Mouse (Mus musculus): ENCODE results near the gene Cox6a1. TPM values are rescaled to one million over a fixed set of nuclear protein-coding genes. Genes with fewer than 3 reads are reported as not detected.
A peak's percentile ranks its signal among the peaks of the same experiment; 100 is the strongest.
"Not testable (repeated sequence)": the region's sequence is repeated elsewhere in the genome, so short reads cannot be mapped to it uniquely, and the experiment has no call there.

Gene Cox6a1
- polyA plus RNA-seq, 1 experiment = not detected

DNA sequence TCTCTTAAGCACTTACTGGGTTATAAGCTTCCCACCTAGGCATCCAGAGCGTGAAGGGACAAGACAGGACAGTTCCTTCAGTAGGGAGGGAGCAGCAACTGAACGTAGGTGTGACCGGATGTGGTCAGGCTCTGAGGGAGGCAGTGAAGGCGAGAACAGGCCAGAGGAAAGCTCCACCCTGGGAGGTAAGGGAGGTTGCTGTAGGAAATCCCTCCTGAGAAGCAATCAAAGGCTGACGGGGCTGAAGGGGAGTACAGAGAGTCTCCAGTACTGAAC is 35.2 kb downstream of the Cox6a1 start:
- Histone ChIP-seq H3K4me3 (ENCODE audit: insufficient read depth, low read depth, low read length) (no peak overlapping the region), H3K4me1 (ENCODE audit: control insufficient read depth, insufficient read depth, low read length) (peaks cover 18% of the 10 kb centered on the region), H3K27ac (ENCODE audit: insufficient read depth, low read depth, low read length) (no peak overlapping the region)
- 67% methylated on average over 5 of the region's 5 CpGs for WGBS
- TF ChIP-seq CTCF (IDR thresholded peaks at IDR 0.05; ENCODE audit: insufficient read depth, low read depth, low read length) (no peak), POLR2A (IDR thresholded peaks at IDR 0.05; ENCODE audit: insufficient read depth, low read depth, low read length) (no peak)

DNA sequence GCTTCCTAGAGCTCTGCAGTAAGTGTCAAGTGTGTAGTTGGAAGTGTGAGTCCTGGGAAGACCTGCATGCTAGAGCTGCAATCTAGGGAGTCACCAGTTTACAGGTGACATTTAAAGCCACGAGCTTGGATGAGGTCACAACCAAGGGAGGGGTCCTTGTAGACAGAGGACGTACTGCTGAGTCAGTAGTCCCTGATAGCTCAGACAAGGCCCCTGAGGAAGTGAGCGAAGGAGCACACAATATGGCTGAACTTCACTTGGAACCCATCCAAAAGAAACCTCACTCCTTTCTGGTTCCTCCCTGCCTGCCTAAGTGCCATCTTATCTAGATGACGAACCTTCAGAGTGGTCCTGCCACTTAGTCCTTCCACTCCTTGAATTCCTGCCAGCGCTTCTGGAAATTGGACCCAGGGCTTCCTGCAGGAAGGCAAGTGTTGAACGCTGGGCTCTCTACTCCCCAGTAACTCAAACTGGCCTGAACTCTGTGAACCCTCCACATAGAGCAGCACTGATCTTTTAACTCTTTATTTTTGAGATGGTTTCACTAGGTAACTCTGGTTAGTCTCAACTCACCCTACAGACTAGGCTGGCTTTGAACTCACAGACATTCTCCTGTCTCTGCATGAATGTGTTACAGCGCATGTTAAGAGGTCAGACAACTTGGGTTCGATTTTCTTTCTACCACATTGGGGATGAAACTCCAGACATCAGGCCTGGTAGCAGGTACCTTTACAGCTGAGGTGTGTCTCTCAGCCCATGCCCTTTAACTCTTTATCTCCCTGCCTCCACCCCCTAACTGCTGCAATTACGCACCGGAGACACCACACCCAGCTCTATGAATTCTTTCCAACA is 35.7 kb downstream of the Cox6a1 start:
- 76% methylated on average over 10 of the region's 10 CpGs for WGBS
- TF ChIP-seq POLR2A (IDR thresholded peaks at IDR 0.05; ENCODE audit: insufficient read depth, low read depth, low read length) = no peak
- TF ChIP-seq CTCF (IDR thresholded peaks at IDR 0.05; ENCODE audit: insufficient read depth, low read depth, low read length) = no peak
- peaks cover 15% of the 10 kb centered on the region for H3K4me1 ChIP-seq (ENCODE audit: control insufficient read depth, insufficient read depth, low read length)

DNA sequence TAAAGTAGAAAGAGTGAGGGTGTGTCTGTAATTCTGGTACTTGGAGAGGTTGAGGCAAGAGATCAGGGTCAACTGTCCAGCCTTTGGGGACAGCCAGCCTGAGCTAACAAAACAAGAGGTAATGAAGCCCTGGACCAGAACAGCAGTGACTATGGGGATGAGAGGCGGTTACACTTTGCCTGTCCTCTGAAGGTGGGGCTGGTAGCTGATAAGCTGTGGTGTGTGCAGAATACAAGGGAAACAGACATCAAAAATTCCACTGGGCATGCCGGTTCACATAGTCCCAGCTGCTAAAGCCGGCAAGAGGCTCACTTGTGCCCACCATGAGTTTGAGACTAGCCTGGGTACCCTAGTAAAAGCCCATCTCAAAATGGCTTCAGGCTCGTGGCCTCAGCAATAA is 36.4 kb downstream of the Cox6a1 start:
- 81% methylated on average over 4 of the region's 4 CpGs for WGBS
- TF ChIP-seq POLR2A (IDR thresholded peaks at IDR 0.05; ENCODE audit: insufficient read depth, low read depth, low read length) (no peak), CTCF (IDR thresholded peaks at IDR 0.05; ENCODE audit: insufficient read depth, low read depth, low read length) (no peak)
- no peak overlapping the region for H3K27ac ChIP-seq (ENCODE audit: insufficient read depth, low read depth, low read length)
- peaks cover 10% of the 10 kb centered on the region for H3K4me1 ChIP-seq (ENCODE audit: control insufficient read depth, insufficient read depth, low read length)
- no peak overlapping the region for H3K4me3 ChIP-seq (ENCODE audit: insufficient read depth, low read depth, low read length)

More for the DNA sequence above, 35.7 kb downstream of the Cox6a1 start:
- H3K27ac ChIP-seq (ENCODE audit: insufficient read depth, low read depth, low read length) = no peak overlapping the region
- H3K4me3 ChIP-seq (ENCODE audit: insufficient read depth, low read depth, low read length) = no peak overlapping the region

DNA sequence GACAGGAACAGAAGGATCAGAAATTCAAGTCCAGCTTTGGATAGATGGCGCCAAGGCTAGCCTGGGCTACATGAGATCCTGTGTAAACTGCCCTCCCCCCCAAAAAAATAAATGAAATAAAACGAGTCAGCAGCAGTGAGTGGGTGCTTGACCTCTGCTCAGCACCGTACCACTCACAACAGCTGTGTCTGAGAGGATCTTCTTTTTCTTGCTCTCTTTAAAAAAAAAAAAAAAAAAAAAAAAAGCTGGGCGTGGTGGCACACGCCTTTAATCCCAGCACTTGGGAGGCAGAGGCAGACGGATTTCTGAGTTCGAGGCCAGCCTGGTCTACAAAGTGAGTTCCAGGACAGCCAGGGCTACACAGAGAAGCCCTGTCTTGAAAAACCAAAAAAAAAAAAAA is 46.6 kb downstream of the Cox6a1 start:
- not testable (repeated sequence) for H3K4me3 ChIP-seq (ENCODE audit: insufficient read depth, low read depth, low read length); H3K4me1 ChIP-seq (ENCODE audit: control insufficient read depth, insufficient read depth, low read length); H3K27ac ChIP-seq (ENCODE audit: insufficient read depth, low read depth, low read length)
- WGBS = 80% methylated on average over 6 of the region's 7 CpGs

DNA sequence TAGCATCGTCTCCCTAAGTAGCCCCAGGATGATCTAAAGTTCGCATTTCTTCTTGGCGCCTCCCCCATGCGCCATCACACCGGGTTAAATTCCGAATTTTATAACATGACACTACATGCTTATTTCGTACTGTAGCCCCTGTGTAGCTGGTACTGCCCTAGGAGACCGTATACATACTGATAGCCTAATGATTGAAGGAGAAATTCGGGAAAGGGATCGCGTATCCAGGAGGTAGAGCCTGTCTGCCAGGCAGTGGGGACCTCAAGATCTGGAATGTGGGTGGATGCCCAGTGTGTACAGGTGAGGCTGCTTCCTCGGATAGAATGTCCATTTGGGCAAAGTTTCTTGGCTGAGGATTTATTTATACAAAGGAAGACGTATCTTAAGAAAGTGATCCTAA is 47.2 kb downstream of the Cox6a1 start:
- 18% methylated on average over 13 of the region's 13 CpGs for WGBS
- Histone ChIP-seq H3K27ac (ENCODE audit: insufficient read depth, low read depth, low read length) (no peak overlapping the region), H3K4me3 (ENCODE audit: insufficient read depth, low read depth, low read length) (peak overlapping the region; percentile 57), H3K4me1 (ENCODE audit: control insufficient read depth, insufficient read depth, low read length) (peaks cover 9% of the 10 kb centered on the region)
- TF ChIP-seq CTCF (IDR thresholded peaks at IDR 0.05; ENCODE audit: insufficient read depth, low read depth, low read length) = no peak
- TF ChIP-seq POLR2A (IDR thresholded peaks at IDR 0.05; ENCODE audit: insufficient read depth, low read depth, low read length) = no peak

DNA sequence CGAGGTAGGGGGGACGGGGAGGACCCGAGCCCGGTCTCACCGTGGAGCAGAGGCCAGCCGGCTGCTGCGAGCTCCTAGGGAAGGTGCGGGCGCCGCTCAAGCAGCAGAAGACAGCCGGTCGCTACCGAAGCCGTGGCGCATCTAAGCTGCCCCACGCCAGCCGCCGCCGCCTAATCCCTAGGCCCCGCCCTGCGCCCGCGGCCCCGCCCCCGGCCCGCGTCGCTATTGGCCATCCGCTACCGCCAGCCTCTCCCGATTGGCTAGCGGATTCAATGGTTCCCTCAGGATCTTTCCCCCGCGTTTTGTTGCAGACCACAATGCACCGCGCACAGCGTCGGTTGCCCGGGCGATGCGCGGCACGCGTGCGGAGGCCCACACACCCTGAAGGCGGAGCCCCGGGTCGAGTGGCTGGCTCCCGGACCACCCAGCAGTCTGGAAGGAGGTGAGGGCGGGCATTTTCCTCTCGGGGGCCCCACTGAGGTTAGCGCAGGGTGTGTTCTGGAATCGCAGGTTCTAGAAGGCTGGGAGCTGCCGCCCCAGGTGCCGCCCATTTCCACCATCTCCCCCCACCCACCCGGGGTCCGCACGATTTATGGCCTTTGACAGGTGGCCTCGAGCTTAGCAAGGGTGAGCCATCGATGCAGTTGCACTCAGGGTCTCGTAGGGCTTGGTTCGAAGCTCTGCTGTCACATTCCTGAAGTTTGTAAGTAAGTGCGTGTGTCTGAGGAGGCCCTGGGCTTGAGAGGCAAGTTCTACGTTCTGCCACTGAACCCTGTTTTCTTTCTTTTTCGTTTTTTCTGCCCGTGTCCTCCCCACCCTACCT is 47.8 kb downstream of the Cox6a1 start, which contains the start of gene Dynll1:
Gene Dynll1, minus strand, starts transcription at position 208 of the 823 bp plus-strand sequence.
- no peak for TF ChIP-seq CTCF (IDR thresholded peaks at IDR 0.05; ENCODE audit: insufficient read depth, low read depth, low read length)
- TF ChIP-seq POLR2A (IDR thresholded peaks at IDR 0.05; ENCODE audit: insufficient read depth, low read depth, low read length) = peak; percentile 97

DNA sequence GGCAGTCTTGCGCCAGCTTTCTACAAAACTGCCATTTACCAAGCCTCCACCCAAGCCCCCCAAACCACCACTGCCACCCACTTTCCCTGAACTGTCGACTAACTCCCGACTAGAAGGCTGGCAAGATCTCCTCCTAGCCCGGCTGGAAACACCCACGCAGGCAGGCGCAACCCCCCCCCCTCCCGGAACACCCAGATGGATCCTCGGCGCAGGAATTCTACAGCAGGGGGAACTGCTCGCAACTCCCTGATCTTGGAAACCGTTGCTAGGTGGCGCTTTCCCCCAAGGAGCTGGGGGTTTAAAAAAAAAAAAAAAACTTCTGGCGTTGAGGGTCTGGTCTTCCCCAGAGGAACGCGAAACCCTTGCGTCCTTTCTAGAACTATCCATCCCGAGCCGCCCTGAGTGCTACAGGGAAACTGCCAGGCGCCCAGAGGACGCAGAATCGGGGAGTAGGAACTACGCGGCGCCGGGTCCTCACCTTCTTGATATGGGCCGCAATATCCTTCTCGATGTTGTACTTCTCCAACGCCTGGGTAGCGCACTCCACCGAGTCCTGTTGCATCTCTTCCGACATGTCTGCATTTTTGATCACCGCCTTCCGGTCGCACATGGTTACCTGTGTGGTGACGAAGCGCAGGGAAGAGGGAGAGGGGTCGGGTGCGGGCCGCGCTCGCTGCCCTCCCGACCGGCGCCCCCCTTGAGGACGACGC is 48.6 kb downstream of the Cox6a1 start:
- TF ChIP-seq CTCF (IDR thresholded peaks at IDR 0.05; ENCODE audit: insufficient read depth, low read depth, low read length) (no peak), POLR2A (IDR thresholded peaks at IDR 0.05; ENCODE audit: insufficient read depth, low read depth, low read length) (no peak)
- Histone ChIP-seq H3K27ac (ENCODE audit: insufficient read depth, low read depth, low read length) (peak overlapping the region; percentile 92), H3K4me3 (ENCODE audit: insufficient read depth, low read depth, low read length) (peak overlapping the region; percentile 93), H3K4me1 (ENCODE audit: control insufficient read depth, insufficient read depth, low read length) (peaks cover 9% of the 10 kb centered on the region)
- under 1% methylated on average over 46 of the region's 46 CpGs for WGBS

More for the DNA sequence above, 47.8 kb downstream of the Cox6a1 start, which contains the start of gene Dynll1:
- Histone ChIP-seq H3K4me3 (ENCODE audit: insufficient read depth, low read depth, low read length) (peak within 1 kb of the TSS; percentile 93), H3K27ac (ENCODE audit: insufficient read depth, low read depth, low read length) (peak within 1 kb of the TSS; percentile 92), H3K4me1 (ENCODE audit: control insufficient read depth, insufficient read depth, low read length) (peaks cover 9% of the 10 kb centered on the region)
- WGBS = 1% methylated on average over 64 of the region's 66 CpGs

DNA sequence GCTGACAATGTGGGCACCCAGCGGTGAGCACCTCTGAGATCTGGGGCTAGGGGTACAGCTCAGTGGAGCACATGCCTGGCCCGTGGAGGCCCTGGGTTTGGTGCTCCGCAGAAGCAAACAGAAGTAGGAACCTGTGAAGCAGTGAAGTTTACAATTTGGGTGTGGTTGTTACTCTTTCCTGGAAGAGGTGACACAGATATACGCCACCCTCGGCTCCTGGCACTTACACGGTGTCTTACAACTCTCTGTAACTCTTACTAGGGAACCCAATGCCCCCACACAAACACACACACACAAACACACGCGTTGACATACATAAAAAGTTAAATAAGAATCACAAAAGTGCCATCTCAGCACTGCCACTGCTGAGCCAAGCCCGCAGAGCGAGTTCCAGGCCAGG is 52.4 kb downstream of the Cox6a1 start:
- Histone ChIP-seq H3K27ac (ENCODE audit: insufficient read depth, low read depth, low read length) (no peak overlapping the region), H3K4me1 (ENCODE audit: control insufficient read depth, insufficient read depth, low read length) (peaks cover 7% of the 10 kb centered on the region), H3K4me3 (ENCODE audit: insufficient read depth, low read depth, low read length) (no peak overlapping the region)
- 75% methylated on average over 10 of the region's 10 CpGs for WGBS
- TF ChIP-seq POLR2A (IDR thresholded peaks at IDR 0.05; ENCODE audit: insufficient read depth, low read depth, low read length) (no peak), CTCF (IDR thresholded peaks at IDR 0.05; ENCODE audit: insufficient read depth, low read depth, low read length) (no peak)

Other genes starting within 250 kb of the Cox6a1 start
- gene Acads, start 229.6 kb downstream of the Cox6a1 start, polyA plus RNA-seq (2012; ENCODE audit: insufficient read depth, insufficient read length, low replicate concordance, missing spikeins) = not detected in 2 replicates
- not detected in 2 replicates for gene Unc119b, start 214.0 kb downstream of the Cox6a1 start, polyA plus RNA-seq (2012; ENCODE audit: insufficient read depth, insufficient read length, low replicate concordance, missing spikeins)
- 76.8 TPM in 1 of 2 replicates, not detected in the other for gene Mlec, start 190.8 kb downstream of the Cox6a1 start, polyA plus RNA-seq (2012; ENCODE audit: insufficient read depth, insufficient read length, low replicate concordance, missing spikeins)
- not detected in 2 replicates for gene Cabp1, start 154.6 kb downstream of the Cox6a1 start, polyA plus RNA-seq (2012; ENCODE audit: insufficient read depth, insufficient read length, low replicate concordance, missing spikeins)
- not detected in 2 replicates for gene Pop5, start 113.1 kb downstream of the Cox6a1 start, polyA plus RNA-seq (2012; ENCODE audit: insufficient read depth, insufficient read length, low replicate concordance, missing spikeins)
- 496 TPM in 1 of 2 replicates, not detected in the other for gene Rnf10, start 76.1 kb downstream of the Cox6a1 start, polyA plus RNA-seq (2012; ENCODE audit: insufficient read depth, insufficient read length, low replicate concordance, missing spikeins)
- not detected in 2 replicates for gene Coq5, start 69.3 kb downstream of the Cox6a1 start, polyA plus RNA-seq (2012; ENCODE audit: insufficient read depth, insufficient read length, low replicate concordance, missing spikeins)
- gene Dynll1, start 48.0 kb downstream of the Cox6a1 start, polyA plus RNA-seq (2012; ENCODE audit: insufficient read depth, insufficient read length, low replicate concordance, missing spikeins) = 797 TPM in 1 of 2 replicates, not detected in the other
- gene Srsf9, start 21.8 kb downstream of the Cox6a1 start, polyA plus RNA-seq (2012; ENCODE audit: insufficient read depth, insufficient read length, low replicate concordance, missing spikeins) = not detected in 2 replicates
- not detected in 2 replicates for gene Gatc, start 7.8 kb downstream of the Cox6a1 start, polyA plus RNA-seq (2012; ENCODE audit: insufficient read depth, insufficient read length, low replicate concordance, missing spikeins)
- not detected in 2 replicates for gene Triap1, start 7.8 kb downstream of the Cox6a1 start, polyA plus RNA-seq (2012; ENCODE audit: insufficient read depth, insufficient read length, low replicate concordance, missing spikeins)
- not detected in 2 replicates for gene Msi1, start 80.6 kb upstream of the Cox6a1 start, polyA plus RNA-seq (2012; ENCODE audit: insufficient read depth, insufficient read length, low replicate concordance, missing spikeins)
- gene Pla2g1b, start 117.3 kb upstream of the Cox6a1 start, polyA plus RNA-seq (2012; ENCODE audit: insufficient read depth, insufficient read length, low replicate concordance, missing spikeins) = not detected in 2 replicates
- gene Sirt4, start 135.7 kb upstream of the Cox6a1 start, polyA plus RNA-seq (2012; ENCODE audit: insufficient read depth, insufficient read length, low replicate concordance, missing spikeins) = not detected in 2 replicates
- not detected in 2 replicates for gene Pxn, start 157.7 kb upstream of the Cox6a1 start, polyA plus RNA-seq (2012; ENCODE audit: insufficient read depth, insufficient read length, low replicate concordance, missing spikeins)
- gene Rplp0, start 210.5 kb upstream of the Cox6a1 start, polyA plus RNA-seq (2012; ENCODE audit: insufficient read depth, insufficient read length, low replicate concordance, missing spikeins) = 613 and 1,282 TPM in 2 replicates
- gene Gcn1l1, start 216.3 kb upstream of the Cox6a1 start, polyA plus RNA-seq (2012; ENCODE audit: insufficient read depth, insufficient read length, low replicate concordance, missing spikeins) = not detected in 2 replicates